Mouse (Mus musculus): ENCODE measurements around the gene Arvcf. TPM values are rescaled to one million over a fixed set of nuclear protein-coding genes. Genes with fewer than 3 reads are reported as not detected.

Gene Arvcf
- polyA plus RNA-seq, 1 experiment from 2014 or later = 33.0 TPM

GRCm38 (mm10) chr16:18424364-18425045 is 76.5 kb downstream of the Arvcf start:
- Histone ChIP-seq H3K4me2 (ENCODE audit: low read length) (no peak overlapping the region), H3K4me1 (replicated peaks; ENCODE audit: control insufficient read depth, insufficient read depth, low read length) (peaks cover 21% of the 10 kb centered on the region), H3K4me3 (ENCODE audit: low read depth, low read length) (no peak overlapping the region), H3K9me3 (ENCODE audit: control insufficient read depth, low read length) (no peaks in the 10 kb centered on the region), H3K9ac (ENCODE audit: low read length) (no peak overlapping the region), H3K27me3 (replicated peaks; ENCODE audit: control insufficient read depth, insufficient read depth, low read length) (no peaks in the 10 kb centered on the region), H3K27ac (ENCODE audit: low read depth) (no peak overlapping the region), H3K36me3 (ENCODE audit: control insufficient read depth, insufficient read depth, low read length) (peaks cover 26% of the 10 kb centered on the region)
- 78% methylated on average over 11 of the region's 11 CpGs for WGBS
- DNase-seq (ENCODE audit: low spot score) (no peak), ATAC-seq (replicated peaks; ENCODE audit: low FRiP score, low TSS enrichment, low read depth) (no peak)

GRCm38 (mm10) chr16:18425475-18426214 is 77.7 kb downstream of the Arvcf start:
- H3K36me3 ChIP-seq (ENCODE audit: control insufficient read depth, insufficient read depth, low read length) = peaks cover 23% of the 10 kb centered on the region
- ATAC-seq (replicated peaks; ENCODE audit: low FRiP score, low TSS enrichment, low read depth) = peak; percentile 29
- H3K4me1 ChIP-seq (replicated peaks; ENCODE audit: control insufficient read depth, insufficient read depth, low read length) = peaks cover 21% of the 10 kb centered on the region
- H3K27ac ChIP-seq (ENCODE audit: low read depth) = 0 out of 2 replicates have a peak overlapping the region, but pooled peaks have one; percentile 30
- H3K9ac ChIP-seq (ENCODE audit: low read length) = peak overlapping the region; percentile 82
- 16% methylated on average over 10 of the region's 10 CpGs for WGBS
- peak overlapping the region; percentile 89 for H3K4me3 ChIP-seq (ENCODE audit: low read depth, low read length)
- H3K9me3 ChIP-seq (ENCODE audit: control insufficient read depth, low read length) = no peaks in the 10 kb centered on the region
- peak overlapping the region; percentile 91 for H3K4me2 ChIP-seq (ENCODE audit: low read length)
- H3K27me3 ChIP-seq (replicated peaks; ENCODE audit: control insufficient read depth, insufficient read depth, low read length) = no peaks in the 10 kb centered on the region
- DNase-seq (ENCODE audit: low spot score) = peak; percentile 69

DNA sequence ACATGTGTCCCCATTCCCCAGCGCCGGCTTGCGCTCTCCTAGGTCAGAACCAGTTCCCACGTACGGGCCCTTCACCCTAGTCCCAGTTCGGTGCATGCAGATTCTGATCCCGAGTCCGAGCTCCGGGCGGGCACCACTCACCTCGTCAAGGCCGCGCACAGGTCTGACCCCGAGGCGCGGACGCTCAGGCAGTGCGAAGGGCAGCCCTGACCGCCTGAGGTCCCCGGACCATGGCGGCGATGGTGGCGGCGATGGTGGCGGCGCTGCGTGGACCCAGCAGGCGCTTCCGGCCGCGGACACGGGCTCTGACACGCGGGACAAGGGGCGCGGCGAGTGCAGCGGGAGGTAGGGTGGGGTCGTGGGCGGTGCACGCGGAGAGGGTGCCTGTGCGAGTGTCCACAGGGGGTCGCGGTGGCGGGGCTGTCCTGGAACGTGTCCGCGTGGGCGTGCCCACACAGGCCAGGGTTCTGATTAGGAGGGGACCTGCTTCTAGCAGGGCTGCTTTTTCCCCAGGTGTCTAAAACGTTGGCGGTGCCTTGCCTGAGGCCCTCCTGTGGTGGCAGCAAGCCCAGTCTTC is 78.3 kb downstream of the Arvcf start, which contains the start of gene Txnrd2:
TSS of gene Txnrd2 (plus strand) at position 170 of the 577 bp plus-strand sequence.
- WGBS = under 1% methylated on average over 52 of the region's 52 CpGs
- peak within 1 kb of the TSS; percentile 30; the same call in 1 of the 2 replicates for H3K27ac ChIP-seq (ENCODE audit: low read depth)

GRCm38 (mm10) chr16:18426802-18427280 is 78.9 kb downstream of the Arvcf start, which contains the start of gene Comt:
TSS of gene Comt (minus strand) at chr16:18426852.
- ATAC-seq (replicated peaks; ENCODE audit: low FRiP score, low TSS enrichment, low read depth) (no peak), DNase-seq (ENCODE audit: low spot score) (no peak)

More for the DNA sequence above, 78.3 kb downstream of the Arvcf start, which contains the start of gene Txnrd2:
- peak within 1 kb of the TSS; percentile 82 for H3K9ac ChIP-seq (ENCODE audit: low read length)
- H3K4me3 ChIP-seq (ENCODE audit: low read depth, low read length) = peak within 1 kb of the TSS; percentile 89
- peak; percentile 81 for ATAC-seq (replicated peaks; ENCODE audit: low FRiP score, low TSS enrichment, low read depth)
- H3K27me3 ChIP-seq (replicated peaks; ENCODE audit: control insufficient read depth, insufficient read depth, low read length) = no peaks in the 10 kb centered on the region
- peaks cover 16% of the 10 kb centered on the region for H3K36me3 ChIP-seq (ENCODE audit: control insufficient read depth, insufficient read depth, low read length)
- H3K9me3 ChIP-seq (ENCODE audit: control insufficient read depth, low read length) = no peaks in the 10 kb centered on the region
- peak; percentile 86 for DNase-seq (ENCODE audit: low spot score)
- H3K4me2 ChIP-seq (ENCODE audit: low read length) = peak within 1 kb of the TSS; percentile 91
- H3K4me1 ChIP-seq (replicated peaks; ENCODE audit: control insufficient read depth, insufficient read depth, low read length) = peaks cover 21% of the 10 kb centered on the region

GRCm38 (mm10) chr16:18428011-18428515 is 80.1 kb downstream of the Arvcf start:
- Histone ChIP-seq H3K4me1 (replicated peaks; ENCODE audit: control insufficient read depth, insufficient read depth, low read length) (peaks cover 21% of the 10 kb centered on the region), H3K9me3 (ENCODE audit: control insufficient read depth, low read length) (no peaks in the 10 kb centered on the region), H3K9ac (ENCODE audit: low read length) (no peak overlapping the region), H3K27ac (ENCODE audit: low read depth) (no peak overlapping the region), H3K36me3 (ENCODE audit: control insufficient read depth, insufficient read depth, low read length) (0 out of 2 replicates have a peak, but pooled peaks cover 2% of the 10 kb centered on the region), H3K27me3 (replicated peaks; ENCODE audit: control insufficient read depth, insufficient read depth, low read length) (no peaks in the 10 kb centered on the region), H3K4me2 (ENCODE audit: low read length) (no peak overlapping the region), H3K4me3 (ENCODE audit: low read depth, low read length) (no peak overlapping the region)
- ATAC-seq (replicated peaks; ENCODE audit: low FRiP score, low TSS enrichment, low read depth) = no peak
- 88% methylated on average over 5 of the region's 5 CpGs for WGBS
- no peak for DNase-seq (ENCODE audit: low spot score)

More at GRCm38 (mm10) chr16:18426802-18427280, 78.9 kb downstream of the Arvcf start, which contains the start of gene Comt:
- Histone ChIP-seq H3K9me3 (ENCODE audit: control insufficient read depth, low read length) (no peaks in the 10 kb centered on the region), H3K27ac (ENCODE audit: low read depth) (peak within 1 kb of the TSS; percentile 30; the same call in 1 of the 2 replicates), H3K4me2 (ENCODE audit: low read length) (peak within 1 kb of the TSS; percentile 91), H3K4me3 (ENCODE audit: low read depth, low read length) (peak within 1 kb of the TSS; percentile 89), H3K36me3 (ENCODE audit: control insufficient read depth, insufficient read depth, low read length) (peaks cover 11% of the 10 kb centered on the region), H3K27me3 (replicated peaks; ENCODE audit: control insufficient read depth, insufficient read depth, low read length) (no peaks in the 10 kb centered on the region), H3K4me1 (replicated peaks; ENCODE audit: control insufficient read depth, insufficient read depth, low read length) (peaks cover 21% of the 10 kb centered on the region), H3K9ac (ENCODE audit: low read length) (peak within 1 kb of the TSS; percentile 82)
- WGBS = 61% methylated on average over 5 of the region's 5 CpGs

- 85% methylated on average over 7 of the region's 7 CpGs for WGBS
- no peak overlapping the region for H3K27ac ChIP-seq (ENCODE audit: low read depth)
- H3K4me3 ChIP-seq (ENCODE audit: low read depth, low read length) = no peak overlapping the region
- no peak for DNase-seq (ENCODE audit: low spot score)
- H3K4me2 ChIP-seq (ENCODE audit: low read length) = no peak overlapping the region
- H3K9ac ChIP-seq (ENCODE audit: low read length) = no peak overlapping the region
- H3K27me3 ChIP-seq (replicated peaks; ENCODE audit: control insufficient read depth, insufficient read depth, low read length) = no peaks in the 10 kb centered on the region
- peaks cover 21% of the 10 kb centered on the region for H3K4me1 ChIP-seq (replicated peaks; ENCODE audit: control insufficient read depth, insufficient read depth, low read length)
- no peaks in the 10 kb centered on the region for H3K36me3 ChIP-seq (ENCODE audit: control insufficient read depth, insufficient read depth, low read length)
- no peak for ATAC-seq (replicated peaks; ENCODE audit: low FRiP score, low TSS enrichment, low read depth)
- H3K9me3 ChIP-seq (ENCODE audit: control insufficient read depth, low read length) = no peaks in the 10 kb centered on the region
These were observed 80.6 kb downstream of the Arvcf start for GRCm38 (mm10) chr16:18428516-18429042.

- no peak overlapping the region for H3K4me3 ChIP-seq (ENCODE audit: low read depth, low read length)
- ATAC-seq (replicated peaks; ENCODE audit: low FRiP score, low TSS enrichment, low read depth) = no peak
- 90% methylated on average over 8 of the region's 8 CpGs for WGBS
These were observed 81.7 kb downstream of the Arvcf start for GRCm38 (mm10) chr16:18429641-18430040.

More at GRCm38 (mm10) chr16:18429641-18430040, 81.7 kb downstream of the Arvcf start:
- Histone ChIP-seq H3K4me1 (replicated peaks; ENCODE audit: control insufficient read depth, insufficient read depth, low read length) (peaks cover 13% of the 10 kb centered on the region), H3K4me2 (ENCODE audit: low read length) (no peak overlapping the region), H3K36me3 (ENCODE audit: control insufficient read depth, insufficient read depth, low read length) (no peaks in the 10 kb centered on the region), H3K27ac (ENCODE audit: low read depth) (no peak overlapping the region), H3K9ac (ENCODE audit: low read length) (no peak overlapping the region), H3K9me3 (ENCODE audit: control insufficient read depth, low read length) (no peaks in the 10 kb centered on the region), H3K27me3 (replicated peaks; ENCODE audit: control insufficient read depth, insufficient read depth, low read length) (no peaks in the 10 kb centered on the region)
- no peak for DNase-seq (ENCODE audit: low spot score)

Data from intestine, embryonic 14.5 days (tissue).